Mouse (Mus musculus): Measurements from ENCODE around the gene Raet1e. TPM values are rescaled to one million over a fixed set of nuclear protein-coding genes. Genes with fewer than 3 reads are reported as not detected.
"Not testable (repeated sequence)": the region's sequence is repeated elsewhere in the genome, so short reads cannot be mapped to it uniquely, and the experiment has no call there.

Gene Raet1e
- total RNA-seq, 2 experiments from 2014 or later, result not detected

DNA sequence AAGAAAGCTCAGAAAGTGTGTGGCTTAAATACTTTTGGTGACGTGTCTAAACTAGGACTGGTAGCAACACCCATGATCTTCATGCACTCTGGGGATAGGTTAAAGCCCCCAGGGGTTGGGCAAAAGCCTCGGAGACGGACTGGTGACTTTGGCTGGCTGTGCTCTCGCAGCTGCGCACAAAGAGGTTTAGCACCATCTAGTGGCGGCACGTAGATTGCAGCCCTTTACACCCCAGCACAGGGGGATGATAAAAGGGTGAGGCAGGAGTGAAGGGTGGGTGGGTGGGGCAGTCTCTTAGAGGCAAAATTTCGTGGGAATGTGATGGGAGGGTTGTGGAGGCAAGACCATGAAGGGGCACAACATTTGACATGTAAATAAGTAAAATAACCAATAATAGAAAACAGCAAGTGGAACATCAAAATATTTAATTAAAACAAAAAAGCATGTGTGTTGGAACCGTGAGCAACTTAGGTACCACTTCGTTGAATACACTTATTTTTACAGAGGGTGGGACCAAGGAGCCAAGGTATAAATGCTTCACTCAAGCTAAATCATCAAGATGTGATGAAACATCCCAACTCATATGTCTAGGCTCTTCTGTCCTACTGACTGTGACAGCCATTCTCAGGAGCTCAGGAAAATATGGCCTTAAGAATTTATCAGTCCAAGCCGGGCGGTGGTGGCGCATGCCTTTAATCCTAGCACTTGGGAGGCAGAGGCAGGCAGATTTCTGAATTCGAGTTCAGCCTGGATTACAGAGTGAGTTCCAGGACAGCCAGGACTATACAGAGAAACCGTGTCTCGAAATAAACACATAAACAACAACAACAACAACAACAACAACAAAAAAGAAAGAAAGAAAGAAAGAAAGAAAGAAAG, 5.6 kb downstream of the Raet1e start:
- peak; percentile 81 to 83 for DNase-seq (ENCODE audit: low spot score in 2 of 2)

DNA sequence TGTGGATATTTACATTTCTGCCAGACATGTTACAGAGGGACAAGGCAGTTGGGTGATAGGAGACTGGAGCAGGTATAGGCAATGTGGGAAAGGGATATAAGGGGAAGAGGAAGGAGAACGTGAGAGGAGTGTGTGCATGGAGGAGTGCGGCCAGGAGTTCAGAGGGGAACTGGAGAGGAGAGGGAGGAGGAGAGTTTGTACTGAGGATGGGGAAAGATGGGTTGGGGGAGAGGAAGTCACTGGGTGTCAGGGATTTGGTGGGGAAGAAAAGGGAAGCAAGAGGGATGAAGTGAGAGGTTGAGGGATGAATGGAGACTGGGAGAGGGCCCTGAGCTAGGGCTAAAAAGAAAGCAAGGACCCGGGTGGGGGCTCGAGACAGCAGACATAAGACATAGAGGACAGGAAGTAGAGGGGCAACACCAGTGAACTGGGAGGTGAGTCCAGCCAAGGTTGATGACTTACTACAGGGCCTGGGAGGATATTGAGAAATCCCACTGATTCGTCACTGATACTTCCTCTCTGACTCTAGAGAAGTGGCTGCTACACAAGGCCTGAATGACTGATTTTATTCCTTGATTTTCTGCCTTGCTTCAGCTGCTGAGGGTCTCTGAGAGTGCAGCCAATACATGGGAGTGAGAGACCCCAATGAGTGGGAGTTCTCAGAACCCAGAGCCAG, 7.1 kb downstream of the Raet1e start:
- not testable (repeated sequence) for DNase-seq (ENCODE audit: low spot score in 2 of 2)

DNA sequence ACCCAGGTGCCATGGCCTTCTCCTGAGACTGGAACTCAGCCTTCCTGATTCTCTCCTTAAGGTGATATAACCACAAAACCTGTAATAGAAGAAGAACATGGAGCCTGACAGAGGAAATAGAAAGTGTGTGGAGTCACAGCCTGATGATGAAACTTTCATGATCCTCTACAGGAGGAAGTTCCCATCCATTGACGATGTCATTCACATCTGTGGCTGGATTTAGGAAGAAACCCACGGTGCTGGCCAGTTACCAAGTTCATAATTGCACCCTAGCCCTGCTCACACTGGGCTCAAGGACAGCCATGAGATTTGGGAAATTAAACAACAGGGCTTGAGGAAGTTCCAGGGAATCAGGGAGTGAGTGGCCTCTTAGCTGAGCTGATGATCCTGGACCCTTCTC, 7.7 kb downstream of the Raet1e start:
- not testable (repeated sequence) for DNase-seq (ENCODE audit: low spot score in 2 of 2)

DNA sequence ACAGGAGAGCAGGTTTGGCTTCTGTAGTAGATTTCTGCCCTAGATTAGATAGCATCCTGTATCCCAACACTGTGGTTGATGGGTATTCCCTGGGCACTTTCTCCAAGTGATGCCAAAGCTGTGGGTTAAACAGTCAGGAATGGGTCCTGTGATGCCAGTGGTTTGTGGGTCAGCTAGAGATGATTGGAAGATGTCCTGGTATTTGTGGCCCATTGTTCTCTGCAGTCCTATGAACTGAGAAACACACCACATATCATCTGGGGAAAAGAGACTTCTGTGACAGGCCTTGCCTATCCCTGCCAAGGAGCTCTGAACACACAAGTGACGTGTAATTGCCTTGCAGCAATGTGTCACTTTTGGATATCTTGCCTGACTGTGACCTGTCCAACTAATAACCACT, 8.7 kb downstream of the Raet1e start:
- not testable (repeated sequence) for DNase-seq (ENCODE audit: low spot score in 2 of 2)

DNA sequence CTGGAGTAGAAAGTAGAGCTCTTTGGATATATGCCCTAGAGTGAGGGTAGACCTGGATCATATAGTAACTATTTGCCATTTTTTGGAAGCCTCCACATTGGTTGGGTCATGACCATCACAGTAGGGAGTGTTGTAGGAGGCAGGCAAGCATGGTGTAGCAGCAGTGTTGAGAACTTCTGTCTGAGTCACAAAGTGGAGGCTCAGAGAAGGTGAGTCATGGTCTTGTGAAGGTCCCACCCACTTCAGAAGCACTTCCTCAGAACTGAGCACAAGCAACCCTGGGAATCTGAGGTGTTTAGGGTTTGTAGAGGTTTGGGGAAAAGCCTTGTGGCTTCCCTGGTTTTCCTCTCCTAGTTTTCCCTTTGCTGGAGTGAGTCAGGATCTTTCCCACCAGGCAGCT, 10.7 kb downstream of the Raet1e start:
- not testable (repeated sequence) for DNase-seq (ENCODE audit: low spot score in 2 of 2)

DNA sequence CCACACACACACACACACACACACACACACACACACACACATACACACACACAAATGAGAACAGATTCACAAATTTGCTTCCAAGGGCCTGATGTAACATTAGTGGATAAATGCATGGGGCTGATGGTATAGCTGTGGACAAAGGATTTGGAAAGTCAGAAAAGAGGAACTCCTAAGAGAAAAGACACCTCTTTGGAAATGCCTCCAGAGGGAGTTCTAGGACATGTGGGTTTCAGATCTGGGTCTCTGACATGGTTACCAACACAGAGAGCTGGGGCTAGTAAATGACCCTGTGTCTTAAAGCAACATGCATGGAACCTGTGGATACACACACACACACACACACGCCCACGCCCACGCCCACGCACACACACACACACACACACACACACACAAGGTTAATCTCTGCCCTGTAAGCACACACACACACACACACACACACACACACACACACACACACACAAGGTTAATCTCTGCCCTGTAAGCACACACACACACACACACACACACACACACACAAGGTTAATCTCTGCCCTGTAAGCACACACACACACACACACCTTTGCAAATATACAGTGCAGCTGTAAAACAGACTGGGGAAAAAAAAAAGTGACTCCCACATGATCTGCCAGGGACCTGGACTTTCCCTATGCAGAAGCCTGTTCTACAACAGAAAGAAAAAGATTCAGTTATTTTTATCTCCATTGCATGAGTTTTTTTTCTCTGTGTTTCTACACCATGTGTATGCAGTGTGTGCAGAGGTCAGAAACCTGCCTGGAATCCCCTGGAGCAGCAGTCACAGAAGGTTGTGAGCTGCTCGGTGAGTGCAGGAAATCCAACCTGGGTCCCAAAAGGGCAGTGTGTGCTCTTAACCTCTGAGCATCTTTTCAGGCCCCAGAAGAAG, 14.3 kb downstream of the Raet1e start:
- DNase-seq (ENCODE audit: low spot score in 2 of 2), result not testable (repeated sequence)

DNA sequence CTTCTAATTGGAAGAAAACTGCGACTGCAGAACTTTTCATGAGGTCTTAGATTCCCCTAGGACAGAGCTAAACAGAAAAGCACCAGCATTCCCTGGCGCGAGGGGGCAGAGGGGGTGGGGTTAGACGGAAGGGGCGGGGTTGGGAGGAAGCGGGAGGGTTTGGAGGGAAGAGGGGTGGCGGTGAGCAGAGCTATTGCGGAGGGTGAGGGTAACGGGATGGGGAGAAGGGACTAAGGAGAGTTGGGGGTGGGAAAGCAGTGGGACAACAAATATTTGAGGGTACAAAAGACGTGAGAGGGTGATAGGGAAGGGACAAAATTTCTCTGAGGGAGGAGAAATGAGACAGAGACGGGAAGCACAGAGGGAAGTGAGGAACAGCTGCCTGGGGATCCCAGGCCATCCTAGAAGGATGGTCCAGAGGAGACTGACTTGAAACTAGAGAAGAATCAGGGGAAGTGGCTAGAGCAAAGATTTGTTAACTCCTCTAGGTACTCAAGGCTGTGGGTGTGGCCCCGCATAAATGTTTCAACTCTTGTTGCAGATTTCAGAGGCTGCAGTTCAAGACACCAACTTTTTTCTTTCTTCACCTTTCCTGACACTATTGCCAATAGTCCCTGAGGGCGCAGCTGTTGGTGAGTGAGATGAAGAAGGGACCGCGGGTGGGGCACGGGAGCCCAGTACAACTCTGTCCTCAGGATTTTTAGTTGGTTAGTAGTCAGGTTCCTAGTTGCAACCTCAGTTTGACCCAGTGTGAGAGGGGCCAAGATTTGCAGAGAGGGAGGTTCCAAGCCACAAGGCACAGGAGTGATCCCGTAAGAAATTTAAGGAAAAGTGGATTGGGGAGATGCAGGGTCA, 15.2 kb downstream of the Raet1e start:
- not testable (repeated sequence) for DNase-seq (ENCODE audit: low spot score in 2 of 2)

GRCm38 (mm10) chr10:22174190-22174487, 15.8 kb downstream of the Raet1e start:
- DNase-seq (ENCODE audit: low spot score in 2 of 2), result not testable (repeated sequence)

GRCm38 (mm10) chr10:22176515-22176914, 18.1 kb downstream of the Raet1e start:
- not testable (repeated sequence) for DNase-seq (ENCODE audit: low spot score in 2 of 2)

DNA sequence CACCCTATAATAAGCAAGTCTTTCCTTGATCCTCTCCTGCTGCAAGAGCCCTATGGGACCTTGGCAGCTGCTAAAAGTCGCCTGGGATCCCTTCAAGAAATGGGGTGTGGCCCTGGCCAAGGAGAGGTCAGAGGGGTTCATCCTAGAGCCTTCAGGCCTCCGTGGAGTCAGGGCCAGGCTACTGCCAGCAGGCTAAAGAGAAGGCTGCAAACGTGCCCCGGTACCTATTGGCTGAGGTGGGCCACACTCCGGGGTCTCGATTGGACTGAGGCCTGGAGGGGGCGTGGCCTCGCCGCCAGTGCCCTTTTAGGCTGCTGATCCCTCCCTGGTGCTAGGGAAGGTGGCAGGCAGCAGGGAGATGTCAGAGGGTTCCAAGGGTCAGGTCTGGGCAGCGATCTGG, 32.7 kb downstream of the Raet1e start:
- not testable (repeated sequence) for DNase-seq (ENCODE audit: low spot score in 2 of 2)

GRCm38 (mm10) chr10:22201352-22201751, 43.0 kb downstream of the Raet1e start:
- not testable (repeated sequence) for DNase-seq (ENCODE audit: low spot score in 2 of 2)

DNA sequence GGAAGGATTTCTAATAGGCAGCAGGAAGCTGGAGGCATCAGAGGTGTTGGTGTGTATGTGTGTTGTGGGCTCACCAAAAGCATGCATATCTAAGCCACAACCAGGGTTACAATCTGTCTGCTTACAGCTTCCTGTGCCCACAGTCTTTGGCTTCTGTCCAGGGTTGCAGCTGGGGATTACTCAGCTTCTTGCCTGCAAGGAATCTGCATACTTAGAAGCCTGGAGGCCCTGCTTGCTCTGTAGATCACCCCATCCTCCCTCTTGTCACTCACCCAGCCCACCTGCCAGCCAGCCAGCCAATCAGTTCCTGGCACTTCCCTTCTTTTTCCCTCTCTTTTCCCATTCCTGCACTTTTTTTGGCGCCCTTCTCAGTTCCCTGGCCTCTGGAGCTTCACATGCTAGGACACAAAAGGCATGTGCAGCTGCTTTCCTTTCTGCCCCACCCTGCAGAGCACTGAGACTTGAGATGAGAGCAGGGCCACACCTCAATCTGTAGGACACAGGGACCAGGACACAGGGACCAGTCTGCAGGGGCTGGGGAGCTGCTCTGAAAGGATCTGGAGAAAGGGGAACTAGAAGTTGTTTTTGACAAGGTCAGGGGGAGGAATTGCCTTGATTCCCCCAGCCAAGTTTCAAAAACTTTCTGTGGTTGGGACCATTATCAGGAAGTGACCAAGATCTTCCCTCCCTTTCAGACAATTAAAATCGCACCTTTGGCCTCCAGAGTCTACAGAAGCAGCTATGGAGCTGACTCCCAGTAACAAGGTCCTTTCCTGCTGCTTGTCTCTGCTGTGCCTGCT, 44.6 kb downstream of the Raet1e start:
- DNase-seq (ENCODE audit: low spot score in 2 of 2), result not testable (repeated sequence)

GRCm38 (mm10) chr10:22206443-22206842, 48.1 kb downstream of the Raet1e start:
- not testable (repeated sequence) for DNase-seq (ENCODE audit: low spot score in 2 of 2)

DNA sequence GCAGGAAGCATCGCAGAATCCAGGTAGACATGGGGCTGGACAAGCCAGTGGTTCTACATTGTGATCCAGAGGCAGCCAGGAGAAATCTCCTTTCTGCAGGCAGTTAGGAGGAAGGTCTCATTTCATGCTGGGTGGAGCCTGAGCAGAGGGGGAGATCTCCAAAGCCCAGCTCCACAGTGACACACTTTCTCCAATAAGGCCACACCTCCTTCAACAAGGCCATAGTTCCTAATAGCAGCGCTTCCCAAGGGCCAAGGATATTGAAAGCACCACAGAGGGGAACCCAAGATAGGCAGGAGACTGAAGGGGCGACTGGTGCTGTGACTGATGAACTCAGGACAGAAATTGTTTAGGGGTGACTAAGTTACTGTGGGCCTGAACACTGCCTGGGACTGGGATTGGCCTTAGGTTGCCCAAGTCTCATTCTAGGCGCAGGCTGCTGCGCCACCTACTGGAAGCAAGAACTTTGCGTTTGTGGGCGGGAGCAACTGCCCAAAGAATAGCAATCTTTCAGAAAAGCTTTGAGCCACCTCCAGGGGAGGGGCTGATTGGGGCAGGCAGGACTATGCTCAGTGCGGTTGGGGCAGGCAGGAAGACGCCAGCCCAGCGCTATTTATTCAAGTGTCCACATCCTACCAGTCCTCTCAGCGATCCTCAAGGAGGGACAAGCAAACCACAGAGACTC, 53.8 kb downstream of the Raet1e start:
- DNase-seq (ENCODE audit: low spot score in 2 of 2), result peak; percentile 49 to 50

DNA sequence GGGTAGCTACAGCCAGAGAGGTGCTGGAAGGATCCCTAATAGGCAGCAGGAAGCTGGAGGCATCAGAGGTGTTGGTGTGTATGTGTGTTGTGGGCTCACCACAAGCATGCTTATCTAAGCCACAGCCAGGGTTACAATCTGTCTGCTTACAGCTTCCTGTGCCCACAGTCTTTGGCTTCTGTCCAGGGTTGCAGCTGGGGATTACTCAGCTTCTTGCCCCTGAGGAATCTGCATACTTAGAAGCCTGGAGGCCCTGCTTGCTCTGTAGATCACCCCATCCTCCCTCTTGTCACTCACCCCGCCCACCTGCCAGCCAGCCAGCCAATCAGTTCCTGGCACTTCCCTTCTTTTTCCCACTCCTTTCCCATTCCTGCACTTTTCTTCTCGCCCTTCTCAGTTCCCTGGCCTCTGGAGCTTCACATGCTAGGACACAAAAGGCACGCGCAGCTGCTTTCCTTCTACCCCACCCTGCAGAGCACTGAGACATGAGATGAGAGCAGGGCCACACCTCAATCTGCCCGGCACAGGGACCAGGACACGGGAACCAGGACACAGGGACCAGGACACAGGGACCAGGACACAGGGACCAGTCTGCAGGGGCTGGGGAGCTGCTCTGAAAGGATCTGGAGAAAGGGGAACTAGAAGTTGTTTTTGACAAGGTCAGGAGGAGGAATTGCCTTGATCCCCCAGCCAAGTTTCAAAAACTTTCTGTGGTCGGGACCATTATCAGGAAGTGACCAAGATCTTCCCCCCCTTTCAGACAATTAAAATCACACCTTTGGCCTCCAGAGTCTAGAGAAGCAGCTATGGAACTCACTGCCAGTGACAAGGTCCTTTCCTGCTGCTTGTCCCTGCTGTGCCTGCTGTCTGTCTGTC, 65.3 kb downstream of the Raet1e start:
- DNase-seq (ENCODE audit: low spot score in 2 of 2), result not testable (repeated sequence)

GRCm38 (mm10) chr10:22265060-22265459, 106.7 kb downstream of the Raet1e start:
- no peak for DNase-seq (ENCODE audit: low spot score in 2 of 2)

DNA sequence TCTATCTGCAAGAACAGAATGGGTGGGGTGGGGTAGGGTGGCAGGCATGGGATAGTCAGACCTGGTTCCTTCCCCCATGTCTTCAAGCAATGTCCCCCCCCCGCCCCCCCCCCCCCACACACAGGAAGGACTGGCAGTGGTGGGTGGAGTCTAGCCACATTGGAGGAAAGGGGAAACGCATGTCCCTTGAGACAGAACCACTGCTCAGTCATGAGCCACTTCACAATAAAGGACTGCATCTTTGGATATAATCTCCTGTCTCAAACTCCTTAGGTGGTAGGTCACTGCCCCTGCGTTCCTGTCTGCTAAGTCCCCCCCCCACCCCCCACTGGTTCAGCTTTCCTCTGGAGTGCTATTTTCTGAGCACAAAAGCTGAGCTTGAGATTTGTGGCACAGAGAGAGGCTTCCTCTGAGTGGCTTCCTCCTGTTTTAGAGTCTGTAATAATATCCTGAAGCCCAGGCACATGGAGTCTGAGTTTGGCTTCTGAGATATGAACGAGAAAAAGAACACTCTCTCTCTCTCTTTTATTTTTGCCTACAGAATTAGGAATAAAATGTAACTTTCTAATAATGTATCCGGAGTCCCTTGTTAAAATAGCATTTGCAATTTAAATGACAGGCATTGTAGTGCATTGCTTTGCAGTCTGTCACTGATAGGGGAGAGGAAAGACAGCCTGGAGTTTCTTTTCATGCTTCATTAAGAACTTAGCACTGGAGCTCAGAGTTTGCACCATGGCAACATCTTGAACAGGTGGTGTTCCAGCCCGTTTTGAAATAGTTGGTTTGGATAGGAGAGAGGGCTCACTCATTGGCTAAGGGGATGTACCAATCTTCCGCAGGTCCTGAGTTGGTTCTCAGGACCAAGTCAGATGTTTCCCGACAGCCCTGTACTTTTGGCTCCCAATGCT, 112.8 kb downstream of the Raet1e start:
- not testable (repeated sequence) for DNase-seq (ENCODE audit: low spot score in 2 of 2)

Measured in layer of hippocampus, postnatal 10 days (tissue).